Mouse (Mus musculus) skeletal muscle tissue, adult 2 months (tissue): ENCODE data around the gene She.

Source experiments
- DNase-seq: peaks from one replicate; pipeline ENCODE4 v3.0.0-alpha.2; 2012; ENCODE audit warnings: low read depth, low spot score

Gene She

GRCm38 (mm10) chr3:89817056-89817455 lies 14.1 kb upstream of the She start:
- no peak for DNase-seq

GRCm38 (mm10) chr3:89818605-89819004 lies 12.6 kb upstream of the She start:
- DNase-seq: no peak

GRCm38 (mm10) chr3:89819897-89820296 lies 11.3 kb upstream of the She start:
- DNase-seq: no peak

GRCm38 (mm10) chr3:89820311-89821095 lies 10.7 kb upstream of the She start:
- DNase-seq: no peak

GRCm38 (mm10) chr3:89821096-89821513 lies 10.1 kb upstream of the She start:
- no peak for DNase-seq

- no peak for DNase-seq
Observed at GRCm38 (mm10) chr3:89821548-89822480, 9.4 kb upstream of the She start.

- no peak for DNase-seq
Observed at GRCm38 (mm10) chr3:89823594-89823993, 7.6 kb upstream of the She start.

GRCm38 (mm10) chr3:89826295-89826694 lies 4.9 kb upstream of the She start:
- DNase-seq: no peak

- DNase-seq: no peak
Observed at GRCm38 (mm10) chr3:89835362-89835761, 4.2 kb downstream of the She start.

- DNase-seq: no peak
Observed at GRCm38 (mm10) chr3:89842258-89842657, 11.1 kb downstream of the She start.

- peak; percentile 43 for DNase-seq
Observed at GRCm38 (mm10) chr3:89843148-89843547, 12.0 kb downstream of the She start.

- DNase-seq: no peak
Observed at GRCm38 (mm10) chr3:89845814-89846213, 14.6 kb downstream of the She start.

GRCm38 (mm10) chr3:89847126-89847525 lies 16.0 kb downstream of the She start:
- no peak for DNase-seq

- DNase-seq: no peak
Observed at GRCm38 (mm10) chr3:89847596-89847995, 16.4 kb downstream of the She start.

- DNase-seq: no peak
Observed at GRCm38 (mm10) chr3:89848083-89848482, 16.9 kb downstream of the She start.

- no peak for DNase-seq
Observed at GRCm38 (mm10) chr3:89853752-89854151, 22.6 kb downstream of the She start.

- no peak for DNase-seq
Observed at GRCm38 (mm10) chr3:89857353-89857752, 26.2 kb downstream of the She start.

- no peak for DNase-seq
Observed at GRCm38 (mm10) chr3:89858123-89858522, 27.0 kb downstream of the She start.

GRCm38 (mm10) chr3:89858888-89859287 lies 27.7 kb downstream of the She start:
- no peak for DNase-seq

- DNase-seq: no peak
Observed at GRCm38 (mm10) chr3:89859936-89860335, 28.8 kb downstream of the She start.

- no peak for DNase-seq
Observed at GRCm38 (mm10) chr3:89860343-89860742, 29.2 kb downstream of the She start.

GRCm38 (mm10) chr3:89861070-89861469 lies 29.9 kb downstream of the She start:
- peak; percentile 83 for DNase-seq
